Mouse (Mus musculus): ENCODE measurements around the gene Dhrs3. TPM values are rescaled to one million over a fixed set of nuclear protein-coding genes. Genes with fewer than 3 reads are reported as not detected.

Gene Dhrs3
- polyA plus RNA-seq (2014; fragmentation: Nextera tagmentation; extraction: Ambion mirVana), result 113 and 128 TPM in 2 replicates

DNA sequence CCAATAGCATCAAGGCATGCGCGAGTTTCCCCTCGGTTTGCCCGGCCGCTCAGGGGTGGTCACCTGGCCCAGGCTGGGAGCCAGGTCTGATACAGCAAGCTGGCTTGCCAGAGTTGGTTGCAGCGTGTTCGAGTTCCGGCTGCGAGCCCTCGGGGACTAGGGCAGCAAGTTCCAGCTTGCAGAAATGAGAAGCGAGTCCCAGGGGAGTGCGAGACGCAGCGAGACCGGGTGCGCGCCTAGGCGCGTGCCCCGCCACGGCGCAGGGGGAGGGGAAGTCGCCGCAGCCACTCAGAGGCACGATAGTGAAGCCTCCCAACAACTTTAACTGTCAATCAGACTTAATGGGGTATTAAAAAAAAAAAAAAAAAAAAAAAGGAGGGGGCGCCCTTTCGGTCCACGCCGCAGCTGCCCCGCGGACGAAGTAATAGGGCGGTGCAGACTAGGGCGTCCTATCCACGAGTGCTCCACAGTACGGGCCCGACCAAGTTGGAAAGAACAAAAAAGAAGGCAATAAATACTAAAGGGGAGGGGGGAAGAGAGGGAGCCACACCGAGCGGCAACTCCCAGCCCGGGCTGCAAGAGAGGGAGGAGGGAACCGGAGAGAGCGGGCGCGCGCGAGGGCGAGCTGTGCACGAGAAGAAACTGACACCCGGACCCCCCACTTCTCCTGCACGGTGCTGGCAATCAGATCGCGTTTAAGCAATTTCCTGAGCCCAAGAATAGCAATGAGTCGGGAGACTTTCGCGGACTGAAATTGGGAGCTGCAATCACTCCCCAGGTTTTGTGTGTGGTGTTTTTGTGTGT is at the start of gene Dhrs3:
Dhrs3 (plus strand) TSS at position 695 of the 804 bp plus-strand sequence.
- H3K27me3 ChIP-seq (ENCODE audit: control insufficient read depth, insufficient read depth, low read length), result no peaks in the 10 kb centered on the region
- peak within 1 kb of the TSS; percentile 66 for H3K9ac ChIP-seq (ENCODE audit: low read length)
- peak; percentile 87 for DNase-seq (ENCODE audit: low spot score)
- H3K4me2 ChIP-seq (ENCODE audit: low read depth), result peak within 1 kb of the TSS; percentile 56
- no peaks in the 10 kb centered on the region for H3K9me3 ChIP-seq (ENCODE audit: control insufficient read depth, low read length)
- under 1% methylated on average over 55 of the region's 55 CpGs for WGBS
- H3K36me3 ChIP-seq (ENCODE audit: control insufficient read depth, insufficient read depth, low read length), result no peaks in the 10 kb centered on the region
- peak; percentile 83 for ATAC-seq (ENCODE audit: insufficient read depth, low FRiP score, low TSS enrichment)
- peaks cover 25% of the 10 kb centered on the region for H3K4me1 ChIP-seq (ENCODE audit: control insufficient read depth, insufficient read depth, low read length)
- H3K27ac ChIP-seq (ENCODE audit: low read depth, low read length), result peak within 1 kb of the TSS; percentile 60
- peak within 1 kb of the TSS; percentile 57 for H3K4me3 ChIP-seq (ENCODE audit: low read depth, low read length)

- no peak overlapping the region for H3K9ac ChIP-seq (ENCODE audit: low read length)
- no peaks in the 10 kb centered on the region for H3K27me3 ChIP-seq (ENCODE audit: control insufficient read depth, insufficient read depth, low read length)
- no peak overlapping the region for H3K4me3 ChIP-seq (ENCODE audit: low read depth, low read length)
- no peak for ATAC-seq (ENCODE audit: insufficient read depth, low FRiP score, low TSS enrichment)
- no peaks in the 10 kb centered on the region for H3K4me1 ChIP-seq (ENCODE audit: control insufficient read depth, insufficient read depth, low read length)
- 83% methylated on average over 3 of the region's 3 CpGs for WGBS
- H3K36me3 ChIP-seq (ENCODE audit: control insufficient read depth, insufficient read depth, low read length), result no peaks in the 10 kb centered on the region
- H3K9me3 ChIP-seq (ENCODE audit: control insufficient read depth, low read length), result no peaks in the 10 kb centered on the region
- DNase-seq (ENCODE audit: low spot score), result no peak
- no peak overlapping the region for H3K4me2 ChIP-seq (ENCODE audit: low read depth)
- no peak overlapping the region for H3K27ac ChIP-seq (ENCODE audit: low read depth, low read length)
These were observed 30.7 kb upstream of the Dhrs3 start for GRCm38 (mm10) chr4:144861756-144862505.

- DNase-seq (ENCODE audit: low spot score) (no peak), ATAC-seq (ENCODE audit: insufficient read depth, low FRiP score, low TSS enrichment) (no peak)
- H3K27me3 ChIP-seq (ENCODE audit: control insufficient read depth, insufficient read depth, low read length), result no peaks in the 10 kb centered on the region
- no peaks in the 10 kb centered on the region for H3K36me3 ChIP-seq (ENCODE audit: control insufficient read depth, insufficient read depth, low read length)
- H3K4me2 ChIP-seq (ENCODE audit: low read depth), result no peak overlapping the region
- no peak overlapping the region for H3K9ac ChIP-seq (ENCODE audit: low read length)
- H3K9me3 ChIP-seq (ENCODE audit: control insufficient read depth, low read length), result no peaks in the 10 kb centered on the region
- H3K4me1 ChIP-seq (ENCODE audit: control insufficient read depth, insufficient read depth, low read length), result no peaks in the 10 kb centered on the region
- 72% methylated on average over 5 of the region's 5 CpGs for WGBS
- H3K4me3 ChIP-seq (ENCODE audit: low read depth, low read length), result no peak overlapping the region
- H3K27ac ChIP-seq (ENCODE audit: low read depth, low read length), result no peak overlapping the region
These were observed 24.7 kb upstream of the Dhrs3 start for GRCm38 (mm10) chr4:144867926-144868325.

GRCm38 (mm10) chr4:144868584-144868983 is 24.0 kb upstream of the Dhrs3 start:
- no peak overlapping the region for H3K4me3 ChIP-seq (ENCODE audit: low read depth, low read length)
- DNase-seq (ENCODE audit: low spot score) (no peak), ATAC-seq (ENCODE audit: insufficient read depth, low FRiP score, low TSS enrichment) (no peak)
- H3K27ac ChIP-seq (ENCODE audit: low read depth, low read length), result no peak overlapping the region
- 90% methylated on average over 4 of the region's 4 CpGs for WGBS
- H3K4me1 ChIP-seq (ENCODE audit: control insufficient read depth, insufficient read depth, low read length), result no peaks in the 10 kb centered on the region
- H3K9ac ChIP-seq (ENCODE audit: low read length), result no peak overlapping the region
- H3K4me2 ChIP-seq (ENCODE audit: low read depth), result no peak overlapping the region
- no peaks in the 10 kb centered on the region for H3K27me3 ChIP-seq (ENCODE audit: control insufficient read depth, insufficient read depth, low read length)
- H3K9me3 ChIP-seq (ENCODE audit: control insufficient read depth, low read length), result no peaks in the 10 kb centered on the region
- H3K36me3 ChIP-seq (ENCODE audit: control insufficient read depth, insufficient read depth, low read length), result no peaks in the 10 kb centered on the region

- DNase-seq (ENCODE audit: low spot score), result no peak
- 39% methylated on average over 6 of the region's 6 CpGs for WGBS
- H3K4me1 ChIP-seq (ENCODE audit: control insufficient read depth, insufficient read depth, low read length), result no peaks in the 10 kb centered on the region
- H3K9me3 ChIP-seq (ENCODE audit: control insufficient read depth, low read length), result no peaks in the 10 kb centered on the region
- no peak overlapping the region for H3K4me2 ChIP-seq (ENCODE audit: low read depth)
- H3K4me3 ChIP-seq (ENCODE audit: low read depth, low read length), result no peak overlapping the region
- no peak overlapping the region for H3K9ac ChIP-seq (ENCODE audit: low read length)
- no peaks in the 10 kb centered on the region for H3K27me3 ChIP-seq (ENCODE audit: control insufficient read depth, insufficient read depth, low read length)
- H3K27ac ChIP-seq (ENCODE audit: low read depth, low read length), result no peak overlapping the region
- no peak for ATAC-seq (ENCODE audit: insufficient read depth, low FRiP score, low TSS enrichment)
- H3K36me3 ChIP-seq (ENCODE audit: control insufficient read depth, insufficient read depth, low read length), result no peaks in the 10 kb centered on the region
These were observed 19.7 kb upstream of the Dhrs3 start for GRCm38 (mm10) chr4:144872905-144873304.

DNA sequence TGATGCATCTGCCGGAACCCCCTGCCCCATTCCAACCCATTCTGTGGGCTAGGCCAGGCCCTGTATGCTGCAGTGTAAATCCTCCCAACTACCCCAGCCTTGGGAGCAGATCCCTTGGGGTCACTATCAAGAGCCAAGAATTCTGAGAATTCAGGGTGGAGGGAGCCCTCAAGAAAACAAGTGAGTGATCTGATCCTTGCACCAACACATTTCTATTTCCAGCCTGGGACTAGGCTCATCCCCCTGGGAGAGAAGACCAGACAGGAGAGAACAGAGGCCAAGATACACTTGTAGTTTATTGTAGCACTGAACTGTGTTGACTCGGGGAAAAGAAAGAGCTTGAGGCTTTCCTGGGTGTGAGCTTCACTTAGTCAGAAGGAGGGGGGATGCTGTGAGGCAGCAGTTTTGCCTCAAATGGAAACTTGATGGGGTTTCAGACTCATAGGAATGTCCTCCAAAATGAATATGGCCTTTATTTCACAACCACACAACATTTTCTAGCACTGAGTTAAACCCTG is 17.0 kb upstream of the Dhrs3 start:
- no peak overlapping the region for H3K4me2 ChIP-seq (ENCODE audit: low read depth)
- no peak overlapping the region for H3K9ac ChIP-seq (ENCODE audit: low read length)
- no peak overlapping the region for H3K27ac ChIP-seq (ENCODE audit: low read depth, low read length)
- H3K27me3 ChIP-seq (ENCODE audit: control insufficient read depth, insufficient read depth, low read length), result no peaks in the 10 kb centered on the region
- ATAC-seq (ENCODE audit: insufficient read depth, low FRiP score, low TSS enrichment) (no peak), DNase-seq (ENCODE audit: low spot score) (no peak)
- no peaks in the 10 kb centered on the region for H3K9me3 ChIP-seq (ENCODE audit: control insufficient read depth, low read length)
- H3K4me3 ChIP-seq (ENCODE audit: low read depth, low read length), result no peak overlapping the region
- 82% methylated on average over 2 of the region's 2 CpGs for WGBS
- no peaks in the 10 kb centered on the region for H3K4me1 ChIP-seq (ENCODE audit: control insufficient read depth, insufficient read depth, low read length)
- no peaks in the 10 kb centered on the region for H3K36me3 ChIP-seq (ENCODE audit: control insufficient read depth, insufficient read depth, low read length)

DNA sequence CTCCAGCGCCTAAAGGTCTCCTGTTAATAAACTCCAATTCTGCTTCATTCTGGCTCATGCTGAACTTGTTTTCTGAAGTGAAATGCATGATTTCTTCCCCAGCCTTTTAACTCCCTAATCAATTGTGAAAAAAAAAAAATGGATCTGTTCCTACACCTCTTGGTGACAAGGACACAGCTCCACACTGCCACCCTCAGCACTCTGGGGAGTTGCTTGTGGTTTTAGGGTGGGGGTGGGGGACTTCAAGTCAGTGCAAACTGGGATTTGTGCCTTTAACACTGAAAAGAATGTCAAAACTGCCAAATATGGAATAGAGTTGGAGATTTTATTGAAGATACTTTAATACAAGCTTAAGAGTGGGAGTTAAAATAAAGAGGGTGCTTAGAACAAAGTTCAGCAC is 13.1 kb upstream of the Dhrs3 start:
- no peak overlapping the region for H3K27ac ChIP-seq (ENCODE audit: low read depth, low read length)
- no peak overlapping the region for H3K9ac ChIP-seq (ENCODE audit: low read length)
- no peak overlapping the region for H3K4me2 ChIP-seq (ENCODE audit: low read depth)
- DNase-seq (ENCODE audit: low spot score) (no peak), ATAC-seq (ENCODE audit: insufficient read depth, low FRiP score, low TSS enrichment) (no peak)
- H3K36me3 ChIP-seq (ENCODE audit: control insufficient read depth, insufficient read depth, low read length), result no peaks in the 10 kb centered on the region
- WGBS, result 76% methylated on average over 1 of the region's 1 CpGs
- no peaks in the 10 kb centered on the region for H3K4me1 ChIP-seq (ENCODE audit: control insufficient read depth, insufficient read depth, low read length)
- H3K4me3 ChIP-seq (ENCODE audit: low read depth, low read length), result no peak overlapping the region
- H3K27me3 ChIP-seq (ENCODE audit: control insufficient read depth, insufficient read depth, low read length), result no peaks in the 10 kb centered on the region
- no peaks in the 10 kb centered on the region for H3K9me3 ChIP-seq (ENCODE audit: control insufficient read depth, low read length)

DNA sequence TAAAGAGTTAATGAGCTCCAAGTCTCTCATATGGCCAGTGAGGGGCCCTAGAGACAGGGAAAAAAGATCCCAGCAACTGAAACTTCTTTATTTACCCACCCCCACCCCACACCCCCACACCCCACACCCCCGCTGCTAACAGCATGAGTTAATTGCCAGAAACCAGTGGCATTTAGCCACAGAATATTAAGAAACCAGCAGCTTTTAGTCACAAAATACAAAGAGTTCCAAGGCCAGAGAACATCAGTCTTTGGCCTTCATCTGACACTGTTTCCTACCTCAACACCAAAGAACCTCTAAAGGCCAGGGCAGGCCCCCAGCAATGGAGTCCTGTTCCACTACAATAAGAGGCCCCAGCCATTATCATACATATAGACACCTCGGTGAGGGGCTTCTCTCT is 11.3 kb upstream of the Dhrs3 start:
- DNase-seq (ENCODE audit: low spot score), result no peak
- WGBS, result 78% methylated on average over 2 of the region's 2 CpGs

More for the DNA sequence above, 11.3 kb upstream of the Dhrs3 start:
- H3K27me3 ChIP-seq (ENCODE audit: control insufficient read depth, insufficient read depth, low read length), result no peaks in the 10 kb centered on the region
- no peak overlapping the region for H3K9ac ChIP-seq (ENCODE audit: low read length)
- H3K4me3 ChIP-seq (ENCODE audit: low read depth, low read length), result no peak overlapping the region
- H3K4me1 ChIP-seq (ENCODE audit: control insufficient read depth, insufficient read depth, low read length), result no peaks in the 10 kb centered on the region
- no peaks in the 10 kb centered on the region for H3K36me3 ChIP-seq (ENCODE audit: control insufficient read depth, insufficient read depth, low read length)
- H3K27ac ChIP-seq (ENCODE audit: low read depth, low read length), result no peak overlapping the region
- no peak overlapping the region for H3K4me2 ChIP-seq (ENCODE audit: low read depth)
- H3K9me3 ChIP-seq (ENCODE audit: control insufficient read depth, low read length), result no peaks in the 10 kb centered on the region
- ATAC-seq (ENCODE audit: insufficient read depth, low FRiP score, low TSS enrichment), result no peak
